Mouse (Mus musculus): ENCODE data around the gene Cryba1. TPM values are rescaled to one million over a fixed set of nuclear protein-coding genes. Genes with fewer than 3 reads are reported as not detected.

Cryba1 gene
- total RNA-seq (2023): not detected in 2 replicates

GRCm38 (mm10) chr11:77725183-77725582 is at the start of gene Cryba1:
Gene Cryba1 (minus strand): TSS chr11:77725283.

GRCm38 (mm10) chr11:77762783-77763672 is 37.9 kb upstream of the Cryba1 start, which contains the start of gene Myo18a:
Gene Myo18a (plus strand): TSS chr11:77763246.

GRCm38 (mm10) chr11:77685383-77686265 is 39.5 kb downstream of the Cryba1 start, which contains the start of gene Nufip2:
Gene Nufip2 (plus strand): TSS chr11:77686155.

Other genes with a start within 250 kb of the Cryba1 start
- gene Ankrd13b, start 235.6 kb downstream of the Cryba1 start, total RNA-seq (2023): 1.2 and 2.9 TPM in 2 replicates
- 26.8 and 36.2 TPM in 2 replicates for gene Git1, start 231.7 kb downstream of the Cryba1 start, total RNA-seq (2023)
- 12.1 and 18.4 TPM in 2 replicates for gene Abhd15, start 210.2 kb downstream of the Cryba1 start, total RNA-seq (2023)
- gene Trp53i13, start 209.3 kb downstream of the Cryba1 start, total RNA-seq (2023): 9.0 and 17.6 TPM in 2 replicates
- 1.3 and 2.0 TPM in 2 replicates for gene Gm10392, start 206.1 kb downstream of the Cryba1 start, total RNA-seq (2023)
- 35.8 and 42.5 TPM in 2 replicates for gene Taok1, start 117.5 kb downstream of the Cryba1 start, total RNA-seq (2023)
- gene Nufip2, start 39.1 kb downstream of the Cryba1 start, total RNA-seq (2023): 91.1 and 115 TPM in 2 replicates
- 59.6 and 87.1 TPM in 2 replicates for gene Myo18a, start 38.0 kb upstream of the Cryba1 start, total RNA-seq (2023)
- not detected in 2 replicates for gene Gm10277, start 62.5 kb upstream of the Cryba1 start, total RNA-seq (2023)
- not detected in 2 replicates for gene Pipox, start 168.8 kb upstream of the Cryba1 start, total RNA-seq (2023)
- not detected in 2 replicates for gene Sez6, start 205.5 kb upstream of the Cryba1 start, total RNA-seq (2023)

Data from neutrophil, adult 65 days (primary cell).